Mouse (Mus musculus) neutrophil, adult 59 days (primary cell): ENCODE data around the gene Gm11146. TPM values are rescaled to one million over a fixed set of nuclear protein-coding genes. Genes with fewer than 3 reads are reported as not detected.

Experiments used
- total RNA-seq, 2 experiments: library from RNA; stranded (reverse); gene quantifications; 1 replicate in 1 of 2; 2 replicates in 1 of 2; pipeline ENCODE4 v1.2.4; 2023

Gene Gm11146
- not detected for total RNA-seq

DNA sequence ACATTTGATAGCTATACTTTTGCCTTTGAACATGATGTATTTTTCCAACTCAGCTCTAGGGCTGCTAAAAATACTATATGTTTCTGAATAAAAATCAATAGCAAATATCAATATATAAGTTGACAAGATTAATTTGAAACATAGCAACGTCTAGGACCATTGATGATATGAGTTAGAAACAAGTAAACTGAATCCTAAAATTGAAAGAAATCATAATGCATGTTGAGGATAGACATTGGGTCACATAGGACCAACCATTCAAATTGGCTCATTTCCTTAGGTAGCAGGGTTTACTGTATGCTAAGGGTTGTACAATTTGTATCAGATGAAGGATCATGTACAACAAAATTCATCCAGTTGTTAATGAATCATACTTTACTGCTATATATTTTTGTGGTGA lies at the start of gene Gm11146:
Gene Gm11146 (minus strand): TSS at position 101 of the 400 bp plus-strand sequence.

